Mouse (Mus musculus) right cerebral cortex, adult 18-20 months (tissue): ENCODE measurements around the gene Thbs4.
A peak's percentile ranks its signal among the peaks of the same experiment; 100 is the strongest.

Experiments used
- DNase-seq: peaks from one replicate; pipeline ENCODE4 v3.0.0; 2022; ENCODE audit warnings: mixed read lengths

Gene Thbs4

DNA sequence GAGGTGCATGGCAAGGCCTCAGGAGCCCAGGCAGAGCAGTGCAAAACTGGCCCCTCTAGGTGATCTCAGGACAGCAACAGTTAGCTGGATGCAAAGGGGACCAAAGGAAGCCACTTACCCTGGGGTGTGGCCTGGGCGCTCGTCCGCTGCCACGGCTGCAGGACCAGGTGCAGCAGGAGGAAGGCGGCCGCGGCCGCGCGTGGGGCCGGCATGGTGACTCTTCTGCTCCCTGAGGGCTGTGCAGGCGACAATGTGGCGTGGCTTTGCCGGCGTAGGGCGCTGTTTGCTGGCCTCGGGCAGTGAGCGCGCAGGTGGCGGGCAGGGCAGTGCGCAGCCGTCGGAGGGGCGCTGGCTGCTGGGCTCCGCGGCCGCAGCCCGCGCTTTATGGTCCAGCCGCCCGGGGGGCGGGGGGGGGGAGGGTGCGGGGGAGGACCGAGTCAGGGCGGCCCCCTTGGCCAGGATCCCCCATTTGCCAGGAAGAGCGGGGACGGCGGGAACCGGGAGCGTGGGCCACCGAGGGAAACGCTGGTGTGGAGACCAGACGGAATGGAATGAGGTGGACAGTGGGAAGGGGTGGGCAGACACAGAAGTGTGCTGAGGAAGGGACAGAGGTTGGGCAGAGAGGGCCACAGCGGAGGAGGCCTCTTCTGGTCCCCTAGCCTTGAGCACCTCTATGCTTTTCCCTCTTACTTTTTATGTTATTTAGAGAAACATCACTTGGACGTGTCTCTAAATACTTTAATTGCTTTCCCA is at the start of gene Thbs4:
Gene Thbs4 (minus strand): TSS at position 357 of the 753 bp plus-strand sequence.
- no peak for DNase-seq

DNA sequence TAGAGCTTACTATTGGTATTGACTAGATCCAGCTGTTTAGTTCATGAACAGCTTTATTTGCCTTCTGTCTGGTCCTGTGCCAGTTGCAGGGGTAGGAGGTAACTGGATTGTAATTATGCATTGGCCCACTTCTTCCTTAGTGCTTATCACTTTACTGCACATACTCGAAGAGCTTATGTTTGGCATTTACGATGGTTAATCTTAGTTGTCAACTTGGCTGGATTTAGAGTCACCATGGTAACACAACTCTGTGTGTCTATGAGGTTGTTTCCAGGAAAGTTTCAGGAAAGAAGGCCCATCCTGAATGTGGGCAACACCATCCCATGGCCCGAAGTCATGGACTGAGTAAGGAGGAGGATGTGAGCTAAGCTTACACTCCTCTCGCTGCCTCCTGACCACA is 38.5 kb upstream of the Thbs4 start:
- no peak for DNase-seq

DNA sequence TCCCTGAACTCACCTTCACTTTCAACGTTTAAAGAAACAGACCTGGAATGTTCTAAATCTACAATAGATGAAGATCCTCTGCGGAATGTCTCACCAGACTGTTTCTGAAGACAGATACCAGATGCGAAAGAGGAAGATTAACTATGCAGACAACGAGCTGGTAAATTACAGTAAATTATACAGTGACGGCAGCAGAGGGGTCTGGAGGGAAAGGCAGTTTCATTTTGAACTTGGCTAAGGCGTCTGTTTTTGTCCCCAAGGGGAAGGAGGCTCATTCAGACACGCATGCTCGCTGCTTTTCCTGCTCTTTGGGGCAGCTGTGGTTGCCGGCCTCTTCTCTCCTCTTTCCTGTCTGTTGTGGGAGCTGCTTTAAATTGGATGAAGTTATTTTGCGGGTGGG is 34.2 kb upstream of the Thbs4 start:
- no peak for DNase-seq

DNA sequence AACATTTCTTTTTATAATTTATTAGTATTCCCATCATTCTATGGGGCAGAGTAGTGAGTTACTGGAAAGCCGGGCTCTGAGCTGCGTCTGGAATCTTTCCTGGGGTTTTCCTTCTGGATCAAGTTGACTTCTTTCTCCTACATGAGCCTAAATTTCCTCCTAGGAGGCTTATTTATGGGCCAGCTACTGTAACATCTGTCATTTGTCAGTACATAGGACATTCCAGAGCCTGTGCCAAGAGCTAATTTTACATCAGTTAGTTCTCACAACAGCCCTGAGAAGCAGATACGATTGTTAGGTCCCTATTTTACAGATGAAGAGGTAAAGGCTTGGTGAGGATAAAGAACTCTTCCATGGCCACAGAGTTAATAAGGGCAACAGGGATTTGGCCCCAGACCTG is 22.7 kb upstream of the Thbs4 start:
- no peak for DNase-seq

DNA sequence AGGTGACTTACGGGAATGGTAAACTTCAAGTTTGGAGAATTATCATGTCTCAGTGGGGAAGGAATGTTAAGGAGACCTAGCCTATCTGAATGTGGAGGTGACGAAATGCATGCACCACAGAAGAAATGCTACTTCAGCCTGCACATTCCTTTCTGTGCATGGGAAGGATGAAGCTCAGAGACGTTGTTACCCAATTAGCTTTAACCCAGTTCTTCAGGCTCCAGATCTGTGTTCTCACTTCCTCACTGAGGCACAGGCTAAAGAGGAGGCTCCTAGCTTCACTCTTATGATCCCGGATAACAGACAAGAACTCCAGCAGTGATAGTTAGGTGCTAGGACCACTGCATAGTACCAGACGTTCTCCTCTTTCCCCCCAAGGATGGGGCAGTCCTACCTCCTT is 21.7 kb upstream of the Thbs4 start:
- no peak for DNase-seq

DNA sequence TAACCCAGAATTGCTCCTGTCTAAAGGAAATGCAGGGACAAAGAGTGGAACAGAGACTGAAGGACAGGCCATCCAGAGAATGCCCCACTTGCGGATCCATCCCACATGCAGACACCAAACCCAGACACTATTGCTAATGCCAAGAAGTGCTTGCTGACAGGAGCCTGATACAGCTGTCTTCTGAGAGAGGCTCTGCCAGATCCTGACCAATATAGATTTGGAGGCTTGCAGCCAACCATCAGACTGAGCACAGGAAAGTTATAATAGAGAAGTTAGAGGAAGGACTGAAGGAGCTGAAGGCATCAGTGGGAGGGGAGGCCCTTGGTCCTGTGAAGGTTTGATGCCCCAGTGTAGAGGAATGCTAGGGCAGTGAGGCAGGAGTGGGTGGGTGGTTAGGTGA is 16.0 kb upstream of the Thbs4 start:
- peak; percentile 21 for DNase-seq

DNA sequence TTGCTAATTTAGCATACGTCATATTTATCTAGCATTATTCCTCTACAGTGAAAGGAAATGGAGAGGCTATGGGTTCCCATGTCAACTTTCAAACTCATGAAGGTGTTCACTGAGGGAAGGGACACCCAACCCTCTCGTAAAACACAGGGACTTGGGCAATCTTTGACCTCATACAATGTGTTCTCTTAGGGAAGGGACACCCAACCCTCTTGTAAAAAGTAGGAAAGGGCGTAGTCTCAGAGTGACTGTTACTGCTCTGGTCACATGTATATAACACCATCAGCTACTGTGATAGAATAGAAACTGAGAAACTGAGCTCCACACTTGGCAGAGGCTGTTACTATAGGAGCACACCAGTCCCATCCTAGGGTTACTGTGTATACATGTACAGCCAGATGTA is 13.2 kb upstream of the Thbs4 start:
- no peak for DNase-seq

DNA sequence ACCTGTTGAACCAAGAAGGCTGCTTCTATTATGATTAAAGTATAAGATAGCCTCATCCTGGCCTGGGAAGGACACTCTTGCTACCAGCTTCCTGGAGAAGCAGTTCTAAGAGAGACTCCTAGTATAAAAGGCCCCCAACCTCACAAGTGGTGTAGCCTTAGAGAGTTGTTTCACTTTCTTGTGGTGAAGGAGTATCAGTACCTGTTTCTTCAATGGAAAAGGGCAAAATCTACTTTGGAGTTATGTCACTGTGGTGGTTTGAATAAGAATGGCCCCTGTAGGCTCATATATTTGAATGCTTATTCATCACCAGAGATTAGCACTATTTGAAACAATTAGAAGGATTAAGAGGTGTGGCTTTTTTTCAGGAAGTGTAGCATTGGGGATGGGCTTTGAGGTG is 12.2 kb upstream of the Thbs4 start:
- DNase-seq: no peak

DNA sequence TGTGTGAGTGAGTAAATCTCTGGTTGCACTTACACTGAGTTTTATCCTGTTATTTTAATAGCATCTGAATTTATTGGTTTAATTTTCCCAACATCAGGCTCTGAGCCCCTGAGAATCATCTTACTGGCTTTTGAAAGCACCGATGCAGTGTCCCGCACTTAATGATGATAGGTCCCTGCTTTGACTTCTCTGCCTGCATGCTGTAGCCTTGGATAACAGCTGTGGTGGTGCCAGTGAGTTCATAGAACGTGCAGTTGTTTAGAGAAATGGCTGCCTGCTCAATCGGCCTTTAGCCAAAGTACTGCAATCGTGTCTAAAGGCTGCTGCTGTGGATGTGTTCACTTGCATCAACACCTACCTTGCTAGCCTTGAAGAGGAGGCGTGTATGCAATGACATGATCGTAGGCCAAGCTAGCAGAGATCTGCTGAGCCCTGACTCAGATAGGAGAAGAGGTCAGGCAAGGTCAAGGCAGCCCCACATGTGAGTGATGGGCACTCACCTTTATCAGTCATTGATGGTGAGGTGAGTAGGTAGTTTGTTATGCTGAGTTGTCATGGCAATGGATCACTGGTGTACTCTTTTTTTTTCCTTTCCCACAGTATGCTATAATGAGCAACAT is 4.8 kb upstream of the Thbs4 start:
- peak; percentile 25 for DNase-seq

DNA sequence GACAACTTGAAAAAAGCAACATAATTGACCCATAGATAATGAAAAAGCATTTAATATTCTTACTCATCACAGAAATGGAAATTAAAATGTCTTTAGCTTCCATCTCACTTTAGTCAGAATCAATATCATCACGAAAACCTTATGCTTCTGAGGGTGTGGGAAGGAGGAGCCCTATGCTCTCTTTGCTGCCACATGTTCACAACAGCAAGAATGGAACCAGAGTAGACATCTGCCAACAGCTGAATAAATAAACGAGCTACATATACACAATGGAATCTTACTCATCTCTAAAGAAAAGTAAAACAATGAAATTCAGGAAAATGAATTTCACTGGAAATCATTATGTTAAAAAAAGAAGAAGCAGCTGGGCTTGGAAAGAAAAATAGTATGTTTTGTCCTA is 4.2 kb upstream of the Thbs4 start:
- DNase-seq: no peak

DNA sequence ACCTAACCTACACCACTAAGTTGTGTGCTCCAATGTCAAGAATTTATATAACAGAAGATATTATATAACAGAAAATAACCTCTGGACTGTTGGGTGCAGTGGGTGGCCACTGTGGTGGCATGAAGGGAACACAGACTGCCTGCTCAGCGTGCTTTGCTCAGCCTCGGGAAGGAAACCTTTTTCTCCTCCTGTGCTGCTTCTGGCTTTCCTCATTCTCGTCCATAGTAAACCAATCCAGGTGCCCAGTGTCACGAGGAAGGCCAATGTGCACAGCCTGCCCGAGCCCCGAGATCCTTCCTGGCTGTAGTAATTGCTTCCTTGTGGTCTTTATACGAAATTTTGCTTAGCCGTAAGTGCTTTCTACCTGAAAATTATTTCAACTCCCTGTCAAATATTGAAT is 982 bp downstream of the Thbs4 start:
- no peak for DNase-seq

DNA sequence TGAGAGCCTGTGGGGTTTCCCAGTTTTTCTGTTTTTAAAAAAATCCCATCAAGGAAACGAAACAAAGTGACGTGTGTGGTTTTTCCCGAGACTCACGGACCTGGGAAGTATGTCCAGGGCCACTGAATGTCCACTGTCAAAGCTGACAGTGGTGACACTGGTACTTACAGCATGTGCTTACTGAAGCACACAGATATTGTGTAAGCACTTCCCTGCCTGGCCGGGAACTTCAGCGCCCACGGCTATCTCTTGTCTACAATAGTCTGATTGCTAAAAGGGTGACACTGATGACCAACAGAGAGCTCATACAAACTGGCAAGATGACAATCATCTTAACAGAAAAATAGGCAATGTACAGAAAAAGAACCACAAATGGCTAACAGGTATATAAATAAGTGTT is 3.1 kb downstream of the Thbs4 start:
- no peak for DNase-seq

DNA sequence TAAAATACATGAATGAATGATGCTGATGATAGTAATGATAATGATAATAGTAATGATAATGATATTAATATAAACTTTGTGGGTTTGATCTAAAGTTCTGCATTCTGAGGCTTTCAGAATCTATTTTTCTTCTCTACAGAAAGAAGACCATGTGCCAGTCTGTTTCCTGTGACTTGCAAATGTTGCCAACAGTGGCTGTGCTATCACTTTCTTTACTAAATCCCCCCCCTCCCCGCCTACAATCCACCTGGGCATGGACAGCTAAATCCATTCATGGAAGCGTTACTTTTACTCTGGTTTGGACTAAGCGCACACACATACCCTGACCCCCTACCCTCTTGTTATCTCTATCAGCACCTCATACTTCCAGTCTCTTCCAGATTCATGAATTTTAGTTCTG is 10.3 kb downstream of the Thbs4 start:
- no peak for DNase-seq

DNA sequence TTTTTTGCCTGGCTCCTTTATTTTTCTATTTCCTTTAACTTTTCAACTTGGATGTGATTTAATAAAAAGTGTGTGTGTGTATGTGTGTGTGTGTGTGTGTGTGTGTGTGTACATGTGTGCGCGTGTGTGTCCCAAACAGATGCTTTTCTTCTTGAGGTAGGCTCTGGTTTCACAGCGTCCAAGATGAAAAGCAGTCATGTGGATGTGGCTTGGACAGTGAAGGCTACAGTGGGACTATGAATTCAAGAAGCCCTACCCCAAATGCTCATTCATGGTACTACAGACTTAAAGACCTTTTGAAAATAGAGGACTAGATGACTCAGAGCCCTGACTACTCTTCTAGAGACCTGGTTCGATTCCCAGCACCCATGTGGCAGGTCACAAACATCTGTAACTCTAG is 11.1 kb downstream of the Thbs4 start:
- no peak for DNase-seq

DNA sequence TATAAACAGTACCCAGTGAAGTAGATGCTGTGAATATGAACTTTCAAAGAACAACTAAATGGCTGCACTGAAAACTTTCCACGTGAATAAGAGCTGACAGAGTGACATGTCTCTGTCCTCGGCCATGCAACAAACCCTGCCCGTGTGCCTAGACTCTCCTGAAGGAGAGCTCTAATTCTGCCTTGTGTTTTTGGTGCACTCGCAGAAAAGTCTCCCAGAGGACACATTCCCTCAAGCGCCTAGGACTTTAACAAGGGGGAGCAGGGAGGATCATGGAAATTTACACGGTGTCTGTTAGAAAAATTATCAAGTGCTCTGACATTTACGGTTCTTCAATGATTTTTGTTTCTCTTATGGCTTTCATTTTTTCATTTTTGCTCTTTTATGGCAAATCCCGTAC is 13.7 kb downstream of the Thbs4 start:
- no peak for DNase-seq

DNA sequence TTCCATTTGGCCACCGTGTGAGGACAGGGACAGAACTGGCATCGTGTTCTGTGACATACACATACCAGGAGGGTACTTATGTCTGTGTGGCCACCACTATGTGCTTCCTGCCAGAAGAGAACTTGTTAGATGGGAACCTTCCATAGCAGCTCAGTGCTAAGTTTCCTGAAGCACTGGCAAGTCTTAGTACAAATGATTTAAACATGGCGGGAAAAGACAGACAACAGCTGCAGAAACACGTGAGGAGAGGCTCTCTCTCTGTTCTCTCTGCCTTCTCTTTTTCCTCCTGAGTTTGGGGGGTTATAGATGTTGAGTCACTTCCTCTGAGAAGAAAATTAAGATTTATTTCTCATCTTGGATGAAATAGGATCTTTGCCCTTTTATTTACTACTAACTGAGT is 14.5 kb downstream of the Thbs4 start:
- DNase-seq: no peak

DNA sequence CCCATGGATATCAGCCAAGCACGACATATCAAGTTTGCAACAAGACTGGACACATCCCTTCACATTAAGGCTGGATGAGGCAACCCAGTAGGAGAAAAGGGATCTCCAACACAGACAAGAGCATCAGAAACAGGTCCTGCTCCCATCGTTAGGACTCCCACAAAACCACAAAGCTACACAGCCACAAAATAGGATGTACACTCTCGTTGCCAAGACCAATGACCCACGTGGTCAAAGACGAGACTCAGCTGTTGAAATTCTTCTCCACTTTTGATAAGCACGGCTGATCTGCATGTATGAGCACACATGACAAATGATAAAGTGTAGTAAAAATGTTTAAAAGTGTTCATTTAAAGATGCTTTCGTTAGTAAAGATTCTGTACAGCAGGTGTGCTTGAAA is 16.0 kb downstream of the Thbs4 start:
- no peak for DNase-seq

DNA sequence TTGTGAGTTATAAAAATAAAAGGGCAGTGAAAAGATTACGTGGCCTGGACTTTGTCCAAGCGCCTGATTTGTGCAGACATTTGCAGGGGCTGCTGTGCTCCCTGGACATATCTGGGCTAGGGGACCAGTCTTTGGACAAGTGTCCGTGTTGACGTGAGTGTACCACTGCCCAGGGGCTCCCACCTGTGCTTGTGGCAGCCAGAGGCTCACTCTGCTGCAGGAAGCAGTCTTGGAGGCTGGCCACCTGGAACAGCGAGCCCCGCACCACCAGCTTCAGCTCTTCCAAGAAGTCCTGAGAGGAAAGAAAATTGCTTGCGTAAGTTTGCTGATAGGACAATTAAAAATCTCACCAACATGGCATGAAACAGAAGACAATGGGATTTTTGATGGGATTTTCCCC is 18.7 kb downstream of the Thbs4 start:
- no peak for DNase-seq

DNA sequence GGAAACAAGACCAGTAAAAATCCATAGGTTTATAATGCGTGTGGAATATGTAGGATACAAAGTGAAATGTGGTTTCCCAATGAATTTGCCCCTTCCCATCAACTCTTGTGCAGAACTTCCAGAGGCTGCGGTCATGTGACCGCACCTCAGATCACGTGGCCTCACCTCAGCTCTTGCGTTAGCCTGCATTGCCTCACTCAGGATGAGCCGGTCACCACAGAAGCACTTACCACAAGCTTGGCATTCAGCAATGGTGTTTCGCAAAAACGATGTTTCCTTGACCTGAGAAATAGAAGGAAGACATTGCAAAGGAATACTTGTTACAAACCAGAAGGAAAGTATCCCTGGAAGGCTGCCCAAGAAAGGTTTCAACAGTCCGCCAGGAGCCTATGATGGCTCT is 19.7 kb downstream of the Thbs4 start:
- no peak for DNase-seq

DNA sequence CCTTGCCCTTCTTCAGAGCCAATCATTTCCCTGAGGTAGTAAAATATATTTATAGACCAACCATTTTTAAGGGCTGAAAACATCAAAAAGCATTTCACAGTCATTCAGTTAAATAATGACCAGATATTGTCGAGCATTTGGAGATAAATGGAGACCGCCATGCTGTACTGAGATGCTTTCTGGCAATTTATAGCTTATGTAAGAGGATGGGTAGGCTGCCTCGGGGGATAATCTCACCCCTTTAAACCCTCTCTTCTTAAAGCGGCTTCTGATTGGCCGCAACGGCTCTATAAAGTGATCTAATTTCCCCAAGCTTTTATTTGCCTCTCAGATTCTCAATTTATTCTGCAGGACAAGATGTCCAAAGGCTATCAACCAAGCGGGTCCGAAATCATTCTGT is 22.1 kb downstream of the Thbs4 start:
- no peak for DNase-seq

DNA sequence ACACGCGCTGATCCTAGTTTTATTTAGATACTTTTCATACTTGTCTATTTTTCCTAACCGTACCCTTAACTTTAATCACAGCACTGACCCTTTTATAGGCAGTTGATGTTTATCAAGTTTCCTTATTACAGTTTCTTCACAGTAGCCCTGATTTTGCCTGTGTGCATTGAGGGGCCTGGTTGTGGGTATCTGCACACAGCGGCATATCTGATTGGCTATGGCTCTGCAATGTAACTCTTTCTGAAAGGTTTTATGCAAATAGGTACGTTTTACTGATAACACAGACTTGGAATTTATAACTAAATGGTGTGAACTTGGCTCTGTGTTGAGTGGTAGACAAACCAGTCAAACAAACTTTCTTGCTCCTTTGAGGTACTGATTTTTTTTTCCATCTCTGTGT is 23.1 kb downstream of the Thbs4 start:
- DNase-seq: no peak

DNA sequence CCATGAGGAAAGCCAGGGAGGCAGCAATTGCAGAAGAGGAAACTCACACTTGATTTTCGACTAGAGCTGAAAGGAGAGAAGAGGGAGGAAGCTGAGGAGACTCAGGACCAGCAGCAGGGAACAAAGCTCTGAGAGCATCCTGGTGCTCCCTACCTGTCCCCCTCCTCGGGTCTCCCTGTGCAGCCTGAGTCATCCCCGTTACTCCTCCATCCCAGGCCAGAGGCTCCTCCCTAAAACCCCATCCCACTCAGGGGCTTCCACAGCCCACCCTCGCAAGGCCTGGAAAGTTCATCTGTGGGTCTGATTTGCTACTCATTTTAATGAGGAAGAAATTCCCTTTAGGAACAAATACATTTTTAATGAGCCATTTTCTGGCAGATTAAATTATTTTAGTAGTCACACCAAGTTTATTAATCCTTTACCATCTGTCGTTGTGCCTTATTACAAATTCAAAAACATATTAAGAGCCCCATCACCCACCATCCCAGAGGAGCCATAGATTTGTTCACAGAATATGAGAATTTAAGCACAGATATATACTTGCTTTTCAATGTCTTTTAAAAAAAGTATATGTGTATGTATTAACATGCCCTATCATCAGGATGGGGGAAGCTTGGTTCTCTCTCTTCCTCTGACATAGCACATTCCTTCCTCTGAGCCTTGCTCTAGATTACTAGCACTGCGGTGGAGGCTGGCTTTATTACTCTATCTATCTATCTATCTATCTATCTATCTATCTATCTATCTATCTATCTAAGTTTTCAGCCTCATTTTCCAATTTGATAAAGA is 29.0 kb downstream of the Thbs4 start:
- DNase-seq: no peak

DNA sequence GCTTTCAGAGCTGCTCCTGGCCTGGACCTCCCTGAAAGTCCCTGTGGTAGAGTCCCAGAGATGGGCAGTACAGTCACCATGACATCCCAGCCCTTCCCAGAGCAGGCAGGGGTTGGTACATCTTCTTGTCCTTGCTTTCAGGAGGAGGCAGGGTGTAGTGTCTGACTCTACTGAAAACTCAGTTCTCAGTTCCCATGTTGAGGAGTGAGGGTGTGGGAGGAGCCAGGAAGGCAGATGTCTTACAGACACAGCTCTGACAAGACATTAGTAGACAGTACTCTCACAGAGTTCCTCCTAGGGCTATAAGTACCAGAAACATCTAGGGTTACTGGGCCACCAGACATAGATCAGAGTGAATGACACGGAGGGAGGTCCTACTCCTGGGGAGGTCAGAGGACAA is 32.3 kb downstream of the Thbs4 start:
- DNase-seq: no peak

DNA sequence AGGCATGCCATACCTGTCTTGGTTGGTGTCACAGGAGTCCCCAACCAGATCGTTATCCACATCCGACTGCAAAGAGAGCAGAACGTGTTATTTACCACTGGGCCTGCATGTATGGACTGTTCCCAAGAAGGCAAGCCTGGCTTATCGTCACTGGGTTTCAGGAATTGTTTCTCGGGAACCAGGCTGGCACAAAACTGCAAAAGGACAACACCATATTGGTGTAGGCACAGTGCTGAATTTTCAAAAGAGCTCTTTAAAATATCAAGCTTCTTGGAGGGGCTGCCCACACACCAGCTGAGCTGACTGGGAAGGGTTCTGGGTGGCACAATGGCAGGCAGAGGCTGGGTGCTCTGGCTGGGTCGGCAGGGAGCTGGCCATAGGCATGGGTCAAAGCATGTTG is 34.1 kb downstream of the Thbs4 start:
- DNase-seq: peak; percentile 64
